Comparison of ENCODE assay signal across 18 mouse cellular contexts in genomic region chr1:66351366-66351765, GRCm38 (mm10).
"Had no signal": no experiment of that assay in that cellular context is flagged by ENCODE, and none has a peak within 500 bp of the region (broad histone marks: within the 10 kb centered on the region; RNA-seq: fewer than 3 reads in every experiment).

No protein-coding gene starts in this region.

- ATAC-seq: midbrain, embryonic 16.5 days had no signal

- DNase-seq: lung, embryonic 14.5 days; lung, postnatal 10 days; lung, postnatal 4 days; midbrain, embryonic 14.5 days; retina, postnatal 1 day; right cerebral cortex, adult 18-20 months; right cerebral cortex, postnatal 25 days; right cerebral cortex, postnatal 4 days; spleen, adult 18-20 months; thymus, adult 18-20 months; thymus, postnatal 14 days; thymus, postnatal 36 days had no signal

- H3K4me3 ChIP-seq: midbrain, embryonic 10.5 days; midbrain, embryonic 12.5 days; myocyte; neural tube, embryonic 13.5 days; neural tube, embryonic 15.5 days had no signal

- H3K36me3 ChIP-seq: midbrain, embryonic 10.5 days; midbrain, embryonic 12.5 days; neural tube, embryonic 15.5 days had no signal

- H3K27ac ChIP-seq: midbrain, embryonic 10.5 days; midbrain, embryonic 12.5 days; neural tube, embryonic 13.5 days; neural tube, embryonic 15.5 days had no signal

- H3K4me2 ChIP-seq: lung, embryonic 14.5 days; midbrain, embryonic 12.5 days; neural tube, embryonic 13.5 days; neural tube, embryonic 15.5 days had no signal

- H3K27me3 ChIP-seq: midbrain, embryonic 12.5 days; neural tube, embryonic 13.5 days; neural tube, embryonic 15.5 days had no signal

- H3K9ac ChIP-seq: lung, embryonic 14.5 days; midbrain, embryonic 12.5 days; neural tube, embryonic 13.5 days; neural tube, embryonic 15.5 days had no signal

- H3K9me3 ChIP-seq: midbrain, embryonic 10.5 days; midbrain, embryonic 12.5 days; neural tube, embryonic 13.5 days; neural tube, embryonic 15.5 days had no signal
